Mouse (Mus musculus): ENCODE data around the gene Chpf.
A peak's percentile ranks its signal among the peaks of the same experiment; 100 is the strongest.

Chpf gene

GRCm38 (mm10) chr1:75498897-75499296 lies 19.8 kb upstream of the Chpf start:
- no peak for DNase-seq

- peak; percentile 36 for DNase-seq
Measured at GRCm38 (mm10) chr1:75494878-75495548, 15.9 kb upstream of the Chpf start.

DNA sequence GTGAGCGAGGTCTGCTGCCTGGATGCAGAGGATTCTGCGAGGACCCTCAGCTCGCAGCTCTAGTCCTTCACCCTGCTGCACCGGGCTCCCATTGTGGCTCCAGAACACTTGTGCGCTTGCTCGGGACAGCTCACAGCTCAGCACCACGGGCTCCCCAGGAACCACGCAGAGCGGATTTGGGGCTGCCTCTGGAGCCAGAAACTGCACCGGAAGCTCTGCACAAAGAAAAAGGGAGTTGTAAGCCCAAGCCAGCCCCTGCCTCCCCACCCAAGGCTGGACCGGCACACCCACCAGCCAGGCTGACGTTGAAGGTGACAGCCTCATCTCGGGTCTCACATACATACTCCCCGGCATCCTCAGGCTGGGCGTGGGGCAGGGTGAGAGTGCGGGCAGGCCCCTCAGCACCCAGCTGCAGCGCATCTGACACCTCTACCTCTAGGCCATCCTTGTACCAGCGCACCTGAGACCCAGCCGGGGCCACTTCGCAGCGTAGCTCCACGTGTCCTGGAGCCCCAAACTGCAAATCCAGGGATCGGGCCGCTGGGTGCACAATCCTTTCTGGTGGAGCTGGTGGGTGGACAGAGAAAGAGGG lies 13.6 kb upstream of the Chpf start:
- DNase-seq = no peak

GRCm38 (mm10) chr1:75490785-75491551 lies 11.9 kb upstream of the Chpf start:
- peak; percentile 24 for DNase-seq

GRCm38 (mm10) chr1:75487405-75488161 lies 8.5 kb upstream of the Chpf start:
- peak; percentile 84 for DNase-seq

DNA sequence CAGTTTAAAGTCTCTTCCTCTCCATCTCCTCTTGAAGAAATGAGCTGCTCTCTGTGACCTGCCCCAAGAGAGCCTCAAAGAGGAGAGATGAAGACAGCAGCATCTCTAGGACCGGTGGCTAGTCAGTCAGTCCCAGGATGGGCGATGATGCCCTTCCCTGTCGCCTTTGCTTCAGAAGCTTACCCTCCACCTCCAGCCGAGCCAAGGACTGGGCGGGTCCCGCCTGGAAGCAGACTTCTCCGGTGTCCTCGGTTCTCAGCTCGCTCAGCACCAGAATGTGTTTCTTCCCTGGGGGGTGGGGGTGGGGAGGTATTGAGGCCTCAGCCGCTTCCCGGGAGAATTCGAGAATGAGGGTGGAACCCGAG lies 7.9 kb upstream of the Chpf start:
- peak; percentile 52 for DNase-seq

- peak; percentile 64 for DNase-seq
Measured at GRCm38 (mm10) chr1:75486561-75486960, 7.5 kb upstream of the Chpf start.

- DNase-seq = peak; percentile 35
Measured at GRCm38 (mm10) chr1:75480735-75481134, 1.6 kb upstream of the Chpf start.

DNA sequence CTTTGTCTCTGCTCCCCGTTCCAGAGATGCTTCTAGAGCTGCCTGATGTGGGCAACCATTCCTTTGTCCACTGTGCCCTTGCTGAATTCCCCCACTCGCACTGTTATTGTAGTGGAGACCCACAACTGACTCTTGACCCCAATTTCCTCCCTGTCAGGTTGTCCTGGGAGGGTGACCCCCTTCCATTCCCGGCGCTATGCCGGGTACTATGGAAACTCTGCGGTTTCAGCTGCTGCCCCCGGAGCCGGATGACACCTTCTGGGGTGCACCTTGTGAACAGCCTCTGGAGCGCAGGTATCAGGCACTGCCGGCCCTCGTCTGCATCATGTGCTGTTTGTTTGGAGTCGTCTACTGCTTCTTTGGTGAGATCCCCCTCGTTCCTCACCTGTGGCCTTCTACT lies 929 bp upstream of the Chpf start:
- peak; percentile 57 for DNase-seq

DNA sequence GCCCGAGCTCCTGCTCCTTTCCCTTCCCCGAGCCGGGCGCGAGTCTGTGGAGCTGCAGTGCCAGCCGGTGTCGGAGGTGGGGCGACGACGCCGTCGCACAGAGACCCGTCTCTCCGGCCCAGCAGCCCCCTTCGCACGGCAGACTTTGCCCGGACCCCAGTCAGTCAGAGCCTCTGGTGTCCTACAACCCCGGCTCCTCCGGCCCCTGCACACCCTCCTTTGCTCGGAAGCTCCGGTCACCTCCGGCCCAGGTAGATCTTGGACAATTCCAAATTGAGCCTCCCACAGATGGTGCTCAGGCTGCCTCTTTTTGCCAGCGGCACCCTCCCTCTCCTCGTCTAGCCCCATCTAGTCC lies 505 bp upstream of the Chpf start:
- DNase-seq = no peak

DNA sequence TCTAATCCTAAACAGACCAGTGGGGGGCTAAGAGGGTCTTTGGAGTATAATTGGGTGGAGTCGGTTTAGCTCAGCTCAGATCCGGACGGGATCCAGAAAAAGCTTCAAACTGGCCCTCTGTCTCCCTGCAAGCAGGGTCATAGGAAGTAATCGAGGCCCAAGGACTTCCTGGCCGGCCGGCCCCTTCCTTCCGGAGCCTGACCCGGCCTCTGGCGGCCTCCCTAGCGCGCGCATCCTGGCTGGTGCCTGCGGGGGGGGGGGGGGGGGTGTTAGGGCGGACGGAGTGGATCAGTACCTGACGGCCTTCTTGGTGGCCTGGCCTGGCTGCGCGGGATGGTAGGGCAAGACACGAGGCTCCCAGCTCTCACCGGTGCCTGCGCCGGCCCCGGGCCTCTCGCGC lies 610 bp downstream of the Chpf start:
- no peak for DNase-seq

- no peak for DNase-seq
Measured at GRCm38 (mm10) chr1:75477966-75478290, 1.2 kb downstream of the Chpf start.

DNA sequence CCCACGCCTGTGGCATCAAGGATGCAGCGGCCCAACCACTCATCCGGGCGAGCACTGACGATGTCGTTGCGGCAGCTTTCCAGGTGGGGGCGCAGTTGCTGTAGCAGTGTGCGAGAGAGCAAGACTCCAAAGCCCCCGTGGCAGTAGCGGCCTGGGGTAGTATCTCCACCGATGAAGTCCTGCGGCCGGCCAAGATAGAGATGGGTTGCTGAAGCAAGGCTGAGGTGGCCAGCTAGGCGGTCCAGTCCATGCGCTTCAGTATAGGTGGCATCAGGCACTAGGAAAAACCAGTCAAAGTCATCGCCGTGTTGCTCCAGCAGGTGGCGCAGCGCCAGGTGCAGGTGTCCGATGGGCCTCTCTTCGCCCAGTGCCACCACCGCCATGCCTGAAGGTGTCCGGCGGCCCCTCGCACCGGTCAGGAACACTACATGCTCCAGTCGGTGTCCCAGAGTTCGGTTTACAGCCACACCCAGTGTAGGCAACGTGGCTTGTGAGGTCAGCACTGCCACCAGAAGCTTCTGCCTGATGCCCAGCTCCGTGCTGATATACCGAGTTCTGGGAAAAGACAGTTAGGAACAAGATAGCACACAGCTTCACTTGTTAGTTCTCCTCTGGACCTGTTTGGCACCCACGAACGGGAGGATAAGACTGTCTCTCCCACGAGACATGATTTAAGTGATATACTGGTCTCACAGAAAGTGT lies 1.7 kb downstream of the Chpf start:
- DNase-seq = peak; percentile 91

GRCm38 (mm10) chr1:75476441-75476840 lies 2.7 kb downstream of the Chpf start:
- peak; percentile 63 for DNase-seq

DNA sequence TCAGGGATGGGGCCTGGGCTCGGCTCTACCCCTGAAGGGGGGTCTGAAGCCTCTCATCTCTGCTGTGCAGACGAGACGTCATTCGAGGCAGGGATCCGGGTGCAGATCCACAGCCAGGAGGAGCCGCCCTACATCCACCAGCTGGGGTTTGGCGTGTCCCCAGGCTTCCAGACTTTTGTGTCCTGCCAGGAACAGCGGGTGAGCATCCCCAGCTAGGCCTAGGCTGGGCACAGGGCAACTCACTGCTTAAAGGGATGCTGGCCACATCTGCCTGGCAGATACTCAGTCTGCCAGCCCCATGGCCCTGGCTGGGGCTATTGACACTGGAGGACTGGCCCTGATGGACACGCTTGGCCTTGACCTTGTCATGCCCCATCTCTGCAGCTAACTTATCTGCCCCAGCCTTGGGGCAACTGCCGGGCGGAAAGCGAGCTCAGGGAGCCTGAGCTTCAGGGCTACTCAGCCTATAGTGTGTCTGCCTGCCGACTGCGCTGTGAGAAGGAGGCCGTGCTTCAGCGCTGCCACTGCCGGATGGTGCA lies 9.8 kb downstream of the Chpf start:
- no peak for DNase-seq

- DNase-seq = peak; percentile 81
Measured at GRCm38 (mm10) chr1:75467215-75467927, 11.7 kb downstream of the Chpf start.

DNA sequence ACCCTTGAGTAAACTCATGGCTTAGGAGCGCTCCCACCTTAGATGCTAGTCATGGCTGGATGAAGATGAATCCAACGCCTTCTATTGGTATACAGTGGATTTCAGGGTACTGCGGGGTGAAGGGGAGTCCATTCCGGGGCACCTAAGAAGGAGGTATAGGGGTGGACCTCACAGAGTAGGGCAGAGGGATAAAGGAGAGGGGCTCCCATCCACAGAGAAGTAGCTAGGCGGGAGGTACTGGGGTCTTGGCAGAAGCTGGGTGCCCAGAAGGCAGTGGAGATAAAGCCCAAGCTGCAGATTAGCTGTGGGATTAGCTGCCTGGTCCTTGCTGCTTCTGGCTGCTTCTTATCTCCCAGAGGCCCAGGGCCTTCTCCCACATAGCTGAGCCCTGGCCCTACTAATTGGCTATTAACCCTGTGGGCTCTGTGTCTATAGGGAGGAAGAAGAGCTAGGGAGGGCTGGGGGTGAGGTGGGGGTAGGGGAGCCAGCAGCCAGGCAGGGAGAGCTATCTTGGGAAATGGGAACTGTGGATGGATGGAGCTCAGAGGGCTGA lies 15.4 kb downstream of the Chpf start:
- DNase-seq = no peak

DNA sequence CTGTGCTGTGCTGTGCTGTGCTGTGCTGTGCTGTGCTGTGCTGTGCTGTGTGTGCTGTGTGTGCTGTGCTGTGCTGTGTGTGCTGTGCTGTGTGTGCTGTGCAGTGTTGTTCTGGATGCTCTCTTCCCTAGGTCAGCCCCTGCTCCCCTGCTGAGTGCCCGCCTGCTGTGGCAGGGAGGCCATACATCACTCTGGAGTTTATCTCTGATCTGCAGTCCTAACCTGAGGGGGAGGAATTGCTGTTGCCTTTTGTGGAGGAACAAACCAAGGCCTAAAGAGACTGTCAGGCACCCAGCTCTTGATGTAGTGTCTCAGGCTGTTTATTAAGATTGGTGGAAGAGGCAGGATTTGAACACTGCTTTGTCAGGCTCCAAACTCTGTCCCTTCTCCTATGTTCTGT lies 16.5 kb downstream of the Chpf start:
- DNase-seq = no peak

DNA sequence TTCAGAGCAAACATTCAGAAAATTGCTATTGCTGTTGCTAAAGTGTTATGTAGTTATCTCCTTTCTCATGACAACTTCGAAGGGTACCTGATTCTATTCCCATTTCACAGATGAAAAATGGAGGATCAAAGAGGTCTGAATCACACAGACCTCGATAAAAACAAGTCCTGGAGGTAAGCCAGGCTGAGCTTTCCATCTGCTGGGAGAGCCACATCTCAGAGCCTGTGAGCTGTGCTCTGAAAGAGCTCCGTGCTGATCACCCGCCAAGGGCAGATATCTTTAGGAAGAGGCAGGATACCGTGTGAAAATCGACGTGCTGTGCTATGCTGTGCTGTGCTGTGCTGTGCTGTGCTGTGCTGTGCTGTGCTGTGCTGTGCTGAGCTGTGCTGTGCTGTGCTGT lies 18.8 kb downstream of the Chpf start:
- no peak for DNase-seq

GRCm38 (mm10) chr1:75458789-75459684 lies 20.1 kb downstream of the Chpf start:
- DNase-seq = no peak
